Mouse (Mus musculus): ENCODE measurements around the gene Zmiz1. TPM values are rescaled to one million over a fixed set of nuclear protein-coding genes. Genes with fewer than 3 reads are reported as not detected.

The Zmiz1 gene
- polyA plus RNA-seq, 1 experiment from 2014 or later: 42.2 TPM

DNA sequence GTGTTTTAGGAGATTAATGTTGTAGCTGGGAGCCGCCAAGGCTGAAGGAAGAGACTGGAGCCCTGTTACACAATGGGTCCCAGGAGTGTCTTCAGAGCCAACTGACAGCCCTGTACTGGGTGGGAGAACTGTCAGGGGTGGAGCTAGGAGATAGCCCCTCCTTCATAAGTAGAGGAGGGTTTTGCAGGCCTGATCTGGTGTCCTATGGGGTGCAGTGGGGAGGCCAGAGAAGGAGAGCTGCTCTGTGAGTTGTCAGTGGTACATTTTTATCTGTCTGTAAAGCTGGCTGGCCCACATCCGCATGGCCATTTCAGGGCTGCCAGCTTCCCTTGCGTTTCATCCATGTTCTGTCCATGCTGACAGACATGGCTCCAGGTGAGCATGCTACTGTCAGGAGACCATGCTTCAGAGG, 20.9 kb downstream of the Zmiz1 start:
- no peak for DNase-seq (ENCODE audit: low spot score)
- Histone ChIP-seq H3K36me3 (peaks cover 42% of the 10 kb centered on the region), H3K27ac (replicated peaks) (0 out of 2 replicates have a peak overlapping the region, but pooled peaks have one; percentile 49), H3K4me3 (no peak overlapping the region), H3K4me1 (peaks cover 100% of the 10 kb centered on the region), H3K27me3 (ENCODE audit: low read depth, poor library complexity, severe bottlenecking) (no peaks in the 10 kb centered on the region), H3K9me3 (replicated peaks) (no peaks in the 10 kb centered on the region)
- 86% methylated on average over 3 of the region's 3 CpGs for WGBS

DNA sequence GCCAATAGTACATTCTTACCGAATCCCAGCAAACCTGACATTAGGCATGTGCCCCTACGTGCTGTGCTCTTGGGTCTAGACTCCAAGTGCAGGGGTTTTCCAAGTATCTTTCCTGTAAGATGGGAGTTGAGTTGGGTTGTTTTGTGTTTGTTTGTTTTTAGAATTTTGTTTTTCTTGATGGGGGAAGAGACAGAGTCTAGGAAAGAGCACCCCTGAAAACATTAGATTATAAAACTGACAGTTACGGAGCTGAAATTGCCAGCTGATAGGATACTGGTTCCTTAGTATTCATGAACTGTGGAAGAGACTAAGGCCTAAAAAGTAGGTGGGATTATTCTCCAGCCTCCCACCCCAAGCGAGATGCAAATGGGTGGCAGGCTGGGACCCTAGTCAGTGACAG, 21.5 kb downstream of the Zmiz1 start:
- Histone ChIP-seq H3K4me1 (peaks cover 100% of the 10 kb centered on the region), H3K9me3 (replicated peaks) (no peaks in the 10 kb centered on the region), H3K27me3 (ENCODE audit: low read depth, poor library complexity, severe bottlenecking) (no peaks in the 10 kb centered on the region), H3K4me3 (no peak overlapping the region), H3K27ac (replicated peaks) (peak overlapping the region; percentile 67; the same call in 1 of the 2 replicates), H3K36me3 (peaks cover 41% of the 10 kb centered on the region)
- WGBS: 81% methylated on average over 4 of the region's 4 CpGs
- no peak for DNase-seq (ENCODE audit: low spot score)

- DNase-seq (ENCODE audit: low spot score): no peak
- Histone ChIP-seq H3K4me1 (peaks cover 100% of the 10 kb centered on the region), H3K27me3 (ENCODE audit: low read depth, poor library complexity, severe bottlenecking) (no peaks in the 10 kb centered on the region), H3K9me3 (replicated peaks) (no peaks in the 10 kb centered on the region), H3K4me3 (no peak overlapping the region), H3K27ac (replicated peaks) (peak overlapping the region; percentile 67), H3K36me3 (peaks cover 35% of the 10 kb centered on the region)
- WGBS: 77% methylated on average over 20 of the region's 20 CpGs
Measured at GRCm38 (mm10) chr14:25480916-25481666, 22.1 kb downstream of the Zmiz1 start.

DNA sequence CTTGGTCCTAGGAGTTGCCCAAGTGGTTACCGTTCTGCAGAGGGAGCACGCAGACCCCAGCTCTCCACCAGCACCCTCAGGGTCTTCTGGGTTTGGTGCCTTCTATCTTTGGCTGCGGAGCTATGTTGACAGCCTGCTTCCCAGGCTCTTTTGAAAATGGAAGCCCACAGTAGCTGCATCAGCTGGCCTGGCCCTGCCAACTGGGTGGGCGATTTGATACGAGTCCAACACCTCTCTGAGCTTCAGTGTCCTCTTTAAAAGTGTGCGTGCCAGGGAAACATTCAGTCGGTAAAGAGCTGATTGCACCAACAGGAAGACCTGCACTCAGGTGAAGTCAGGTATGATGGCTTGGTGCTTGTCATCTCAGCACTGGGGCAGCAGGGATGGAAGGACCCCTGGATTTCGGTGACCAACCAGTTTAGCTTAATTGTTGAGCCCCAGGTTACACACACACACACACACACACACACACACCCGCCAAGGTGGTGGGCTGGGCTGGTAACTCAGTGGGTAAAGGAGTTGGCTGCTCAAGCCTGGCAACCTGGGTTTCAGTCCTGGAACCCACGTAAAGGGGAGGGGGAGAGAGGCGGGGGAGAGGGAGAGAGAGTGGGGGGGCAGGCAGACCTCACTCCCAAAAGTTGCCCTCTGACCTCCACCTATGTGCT, 22.8 kb downstream of the Zmiz1 start:
- Histone ChIP-seq H3K4me1 (peaks cover 100% of the 10 kb centered on the region), H3K27ac (replicated peaks) (peak overlapping the region; percentile 67), H3K4me3 (no peak overlapping the region), H3K9me3 (replicated peaks) (no peaks in the 10 kb centered on the region), H3K36me3 (peaks cover 28% of the 10 kb centered on the region), H3K27me3 (ENCODE audit: low read depth, poor library complexity, severe bottlenecking) (no peaks in the 10 kb centered on the region)
- 87% methylated on average over 11 of the region's 11 CpGs for WGBS
- DNase-seq (ENCODE audit: low spot score): no peak

GRCm38 (mm10) chr14:25482404-25482803, 23.4 kb downstream of the Zmiz1 start:
- peaks cover 100% of the 10 kb centered on the region for H3K4me1 ChIP-seq

GRCm38 (mm10) chr14:25483285-25483684, 24.3 kb downstream of the Zmiz1 start:
- Histone ChIP-seq H3K4me1 (peaks cover 100% of the 10 kb centered on the region), H3K27me3 (ENCODE audit: low read depth, poor library complexity, severe bottlenecking) (no peaks in the 10 kb centered on the region), H3K4me3 (no peak overlapping the region), H3K27ac (replicated peaks) (no peak overlapping the region), H3K36me3 (peaks cover 24% of the 10 kb centered on the region), H3K9me3 (replicated peaks) (no peaks in the 10 kb centered on the region)
- WGBS: 99% methylated on average over 2 of the region's 2 CpGs
- no peak for DNase-seq (ENCODE audit: low spot score)

More at GRCm38 (mm10) chr14:25482404-25482803, 23.4 kb downstream of the Zmiz1 start:
- Histone ChIP-seq H3K4me3 (no peak overlapping the region), H3K27ac (replicated peaks) (no peak overlapping the region), H3K27me3 (ENCODE audit: low read depth, poor library complexity, severe bottlenecking) (no peaks in the 10 kb centered on the region), H3K36me3 (peaks cover 27% of the 10 kb centered on the region), H3K9me3 (replicated peaks) (no peaks in the 10 kb centered on the region)
- 85% methylated on average over 5 of the region's 5 CpGs for WGBS
- DNase-seq (ENCODE audit: low spot score): no peak

GRCm38 (mm10) chr14:25484049-25484448, 25.1 kb downstream of the Zmiz1 start:
- Histone ChIP-seq H3K9me3 (replicated peaks) (no peaks in the 10 kb centered on the region), H3K27ac (replicated peaks) (no peak overlapping the region), H3K4me1 (peaks cover 100% of the 10 kb centered on the region), H3K27me3 (ENCODE audit: low read depth, poor library complexity, severe bottlenecking) (no peaks in the 10 kb centered on the region), H3K4me3 (no peak overlapping the region), H3K36me3 (peaks cover 17% of the 10 kb centered on the region)
- no peak for DNase-seq (ENCODE audit: low spot score)
- WGBS: 56% methylated on average over 5 of the region's 5 CpGs

DNA sequence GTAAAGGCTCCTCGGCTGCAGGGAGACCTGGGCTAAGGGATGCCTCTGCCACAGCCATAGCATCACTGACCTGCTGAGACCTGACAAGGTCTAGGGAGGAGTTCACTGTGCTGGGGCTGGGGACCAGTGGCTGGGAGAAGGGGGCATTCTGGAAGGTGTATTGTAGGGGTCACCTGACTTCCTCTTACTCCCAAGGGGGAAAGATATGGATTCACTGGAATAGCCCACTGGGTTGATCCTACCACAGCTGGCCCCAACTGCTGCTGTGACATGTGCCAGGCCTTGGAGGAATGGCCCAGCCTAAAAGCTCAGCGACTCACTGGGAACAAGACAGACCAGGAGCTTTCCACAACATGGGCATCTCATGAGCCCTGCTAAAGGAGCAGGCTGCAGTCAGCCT, 27.2 kb downstream of the Zmiz1 start:
- DNase-seq (ENCODE audit: low spot score): no peak
- Histone ChIP-seq H3K9me3 (replicated peaks) (no peaks in the 10 kb centered on the region), H3K36me3 (peaks cover 9% of the 10 kb centered on the region; the same call in 1 of the 2 replicates), H3K4me3 (no peak overlapping the region), H3K4me1 (peaks cover 99% of the 10 kb centered on the region), H3K27me3 (ENCODE audit: low read depth, poor library complexity, severe bottlenecking) (no peaks in the 10 kb centered on the region), H3K27ac (replicated peaks) (peak overlapping the region; percentile 42; the same call in 1 of the 2 replicates)
- 95% methylated on average over 2 of the region's 2 CpGs for WGBS

GRCm38 (mm10) chr14:25486742-25487469, 27.9 kb downstream of the Zmiz1 start:
- 85% methylated on average over 9 of the region's 9 CpGs for WGBS
- no peak for DNase-seq (ENCODE audit: low spot score)
- H3K27me3 ChIP-seq (ENCODE audit: low read depth, poor library complexity, severe bottlenecking): no peaks in the 10 kb centered on the region
- H3K9me3 ChIP-seq (replicated peaks): no peaks in the 10 kb centered on the region
- H3K36me3 ChIP-seq: 0 out of 2 replicates have a peak, but pooled peaks cover 2% of the 10 kb centered on the region
- peaks cover 99% of the 10 kb centered on the region for H3K4me1 ChIP-seq
- H3K4me3 ChIP-seq: no peak overlapping the region
- peak overlapping the region; percentile 55 for H3K27ac ChIP-seq (replicated peaks)

DNA sequence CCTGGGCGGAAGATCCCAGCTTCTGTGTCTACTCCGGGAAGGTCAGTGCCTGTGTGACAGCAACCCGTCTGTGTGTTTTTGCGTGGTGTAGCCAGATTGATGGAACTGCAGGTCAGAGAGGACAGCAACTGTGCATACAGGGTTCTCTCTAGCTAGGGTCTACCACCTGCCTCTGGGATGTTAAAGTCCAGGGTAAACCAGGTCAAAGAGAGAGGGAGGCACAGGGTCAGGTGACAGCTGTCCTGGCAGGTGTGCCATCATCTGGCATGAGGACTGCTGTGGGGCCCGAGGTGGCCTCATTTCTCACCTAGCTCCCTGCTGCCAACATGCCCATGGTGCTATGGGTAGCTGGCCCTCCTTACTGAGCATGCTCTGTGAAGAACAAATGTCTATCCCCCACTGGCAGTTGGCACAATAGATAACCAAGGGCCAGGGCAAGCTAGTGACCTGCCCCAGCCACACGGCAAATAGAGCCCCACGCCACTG, 28.5 kb downstream of the Zmiz1 start:
- Histone ChIP-seq H3K27ac (replicated peaks) (peak overlapping the region; percentile 55; the same call in 1 of the 2 replicates), H3K36me3 (no peaks in the 10 kb centered on the region), H3K9me3 (replicated peaks) (no peaks in the 10 kb centered on the region), H3K27me3 (ENCODE audit: low read depth, poor library complexity, severe bottlenecking) (no peaks in the 10 kb centered on the region), H3K4me1 (peaks cover 99% of the 10 kb centered on the region), H3K4me3 (no peak overlapping the region)
- 87% methylated on average over 7 of the region's 7 CpGs for WGBS
- DNase-seq (ENCODE audit: low spot score): no peak

DNA sequence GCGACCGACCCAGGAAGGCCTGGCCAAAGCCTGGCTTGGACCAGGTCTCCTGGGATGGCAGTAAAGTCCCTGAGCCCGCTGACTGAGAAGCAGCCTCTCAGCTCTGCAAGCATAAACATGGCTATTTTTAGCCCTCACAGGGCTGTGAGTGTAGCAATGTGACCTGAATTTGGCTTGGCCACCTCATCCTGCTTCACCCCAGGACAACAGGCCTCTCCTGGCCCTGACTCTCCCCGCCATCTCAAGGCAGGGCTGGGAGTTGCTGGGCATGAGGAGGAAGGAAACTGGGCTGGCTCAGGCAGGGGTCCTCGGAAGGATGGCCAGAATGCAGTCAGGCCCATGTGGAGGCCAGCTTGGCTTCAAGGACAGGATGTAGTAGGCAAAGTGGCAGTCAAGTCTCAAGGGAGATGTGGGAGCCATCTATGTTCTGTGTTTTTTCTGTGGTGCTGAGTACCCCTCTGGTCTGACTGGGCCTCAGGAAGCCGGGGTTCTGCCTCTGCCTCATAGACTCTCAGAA, 29.2 kb downstream of the Zmiz1 start:
- Histone ChIP-seq H3K9me3 (replicated peaks) (no peaks in the 10 kb centered on the region), H3K27ac (replicated peaks) (0 out of 2 replicates have a peak overlapping the region, but pooled peaks have one; percentile 55), H3K27me3 (ENCODE audit: low read depth, poor library complexity, severe bottlenecking) (no peaks in the 10 kb centered on the region), H3K4me1 (peaks cover 99% of the 10 kb centered on the region), H3K4me3 (no peak overlapping the region), H3K36me3 (no peaks in the 10 kb centered on the region; the same call in 1 of the 2 replicates)
- DNase-seq (ENCODE audit: low spot score): no peak
- WGBS: 86% methylated on average over 6 of the region's 6 CpGs

- no peak overlapping the region for H3K4me3 ChIP-seq
- peaks cover 99% of the 10 kb centered on the region for H3K4me1 ChIP-seq
- DNase-seq (ENCODE audit: low spot score): no peak
- no peak overlapping the region for H3K27ac ChIP-seq (replicated peaks)
- whole genome bisulfite sequencing: 90% methylated on average over 6 of the region's 6 CpGs
- no peaks in the 10 kb centered on the region for H3K27me3 ChIP-seq (ENCODE audit: low read depth, poor library complexity, severe bottlenecking)
- no peaks in the 10 kb centered on the region; the same call in 1 of the 2 replicates for H3K36me3 ChIP-seq
- no peaks in the 10 kb centered on the region for H3K9me3 ChIP-seq (replicated peaks)
Measured at GRCm38 (mm10) chr14:25489336-25490078, 30.5 kb downstream of the Zmiz1 start.
